Mouse (Mus musculus) limb, embryonic 12.5 days (tissue): Measurements from ENCODE around the gene Kcna10. TPM values are rescaled to one million over a fixed set of nuclear protein-coding genes. Genes with fewer than 3 reads are reported as not detected.

ENCODE experiments used
- polyA plus RNA-seq: library from polyadenylated mRNA; unstranded; fragments of >200 nt; fragmentation: Nextera tagmentation; extraction: Ambion mirVana; gene quantifications from 2 replicates; pipeline ENCODE4 v1.2.1, GENCODE M21; 2016

Kcna10 gene
- polyA plus RNA-seq, 1 experiment from 2014 or later: not detected

Other genes starting within 250 kb of the Kcna10 start
- gene Kcna3, start 146.9 kb upstream of the Kcna10 start, polyA plus RNA-seq: 2.9 and 3.0 TPM in 2 replicates
- gene Kcna2, start 81.9 kb upstream of the Kcna10 start, polyA plus RNA-seq: 0.03 and 0.04 TPM in 2 replicates
- not detected in 2 replicates for gene Cym, start 38.7 kb downstream of the Kcna10 start, polyA plus RNA-seq
- gene A630076J17Rik, start 47.6 kb downstream of the Kcna10 start, polyA plus RNA-seq: not detected in 2 replicates
- 0.20 TPM in 1 of 2 replicates, not detected in the other for gene Prok1, start 56.7 kb downstream of the Kcna10 start, polyA plus RNA-seq
- gene Lamtor5, start 95.8 kb downstream of the Kcna10 start, polyA plus RNA-seq: 172 and 173 TPM in 2 replicates
- gene Slc16a4, start 108.2 kb downstream of the Kcna10 start, polyA plus RNA-seq: 6.1 and 6.8 TPM in 2 replicates
- gene Rbm15, start 150.6 kb downstream of the Kcna10 start, polyA plus RNA-seq: 16.2 and 18.9 TPM in 2 replicates